Mouse (Mus musculus) activated CD4-positive, CD25-positive, alpha-beta regulatory T cell, adult 9 weeks (primary cell): ENCODE results near the gene Tlr5. TPM values are rescaled to one million over a fixed set of nuclear protein-coding genes. Genes with fewer than 3 reads are reported as not detected.

Experiments used
- polyA plus RNA-seq: library from polyadenylated mRNA; unstranded; fragments of 100-300 nt; shearing (Covaris generic); gene quantifications from one replicate; pipeline ENCODE4 v1.2.1, GENCODE M21; 2017

The Tlr5 gene
- polyA plus RNA-seq = 0.17 TPM

GRCm38 (mm10) chr1:182954287-182955046 is at the start of gene Tlr5:
Gene Tlr5 (plus strand): TSS chr1:182954788.

Other genes starting within 250 kb of the Tlr5 start
- not detected for gene Ccdc185, start 205.6 kb upstream of the Tlr5 start, polyA plus RNA-seq
- 3.5 TPM for gene Susd4, start 190.9 kb upstream of the Tlr5 start, polyA plus RNA-seq